Mouse (Mus musculus) cerebellum, adult 9-11 months (tissue): Measurements from ENCODE around the gene Gm14391.
A peak's percentile ranks its signal among the peaks of the same experiment; 100 is the strongest.
"Not testable (repeated sequence)": the region's sequence is repeated elsewhere in the genome, so short reads cannot be mapped to it uniquely, and the experiment has no call there.

Experiments used
- DNase-seq: peaks from one replicate; pipeline ENCODE4 v3.0.0; 2022

The Gm14391 gene

DNA sequence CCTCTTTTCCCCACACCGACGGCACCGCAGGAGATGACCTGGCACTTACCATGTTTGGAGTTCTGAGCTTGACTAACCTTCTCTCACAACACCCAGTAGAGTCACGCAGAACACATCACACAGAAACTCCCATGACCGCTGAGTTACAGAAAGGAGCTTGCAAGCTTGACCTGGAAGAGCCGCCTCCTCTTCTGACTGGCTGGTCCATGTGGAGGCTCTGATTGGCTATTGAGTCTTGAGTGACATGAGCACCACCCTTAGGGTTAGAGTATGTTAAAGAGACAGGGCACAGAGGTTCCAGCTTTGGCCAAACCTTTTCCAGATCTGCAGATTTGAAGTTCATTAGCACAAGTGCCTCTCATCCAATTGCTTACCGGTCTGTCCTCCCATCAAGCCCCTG, at the start of gene Gm14391:
Gene Gm14391, minus strand, starts transcription at position 186 of the 400 bp plus-strand sequence.
- not testable (repeated sequence) for DNase-seq

DNA sequence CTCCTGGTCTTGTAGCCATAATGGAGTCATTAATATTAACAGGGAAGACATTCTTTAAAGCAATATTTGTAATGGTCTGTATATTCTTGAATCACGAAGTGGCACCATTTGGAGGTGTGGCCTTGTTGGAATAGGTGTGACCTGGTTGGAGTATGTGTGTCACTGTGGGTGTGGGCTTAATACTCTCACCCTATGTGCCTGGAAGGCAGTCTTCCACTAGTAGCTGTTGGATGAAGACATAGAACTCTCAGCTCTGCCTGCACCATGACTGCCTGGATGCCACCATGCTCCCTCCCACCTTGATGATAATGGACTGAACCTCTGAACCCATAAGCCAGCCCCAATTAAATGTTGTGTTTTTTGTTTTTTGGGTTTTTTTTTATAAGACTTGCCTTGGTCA, 27.7 kb downstream of the Gm14391 start:
- not testable (repeated sequence) for DNase-seq

DNA sequence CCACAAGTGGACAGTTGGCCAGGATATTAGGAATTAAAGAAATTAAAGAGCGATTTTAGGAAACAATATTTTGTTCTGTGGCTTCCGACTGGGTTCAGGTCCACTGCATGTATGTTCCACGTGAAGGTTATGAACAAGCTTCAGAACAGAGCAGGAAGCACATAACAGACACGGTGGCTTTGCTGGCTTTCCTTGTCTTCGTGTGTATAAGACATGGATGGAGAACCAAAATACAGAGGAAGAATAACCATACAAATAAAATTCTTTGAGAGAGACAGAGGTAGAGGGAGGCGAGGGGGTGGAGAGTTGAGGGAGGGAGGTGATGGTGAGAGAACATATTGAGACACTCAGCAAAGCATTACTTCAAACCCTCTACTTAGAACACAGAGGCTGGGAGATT, 30.4 kb downstream of the Gm14391 start:
- DNase-seq = no peak

DNA sequence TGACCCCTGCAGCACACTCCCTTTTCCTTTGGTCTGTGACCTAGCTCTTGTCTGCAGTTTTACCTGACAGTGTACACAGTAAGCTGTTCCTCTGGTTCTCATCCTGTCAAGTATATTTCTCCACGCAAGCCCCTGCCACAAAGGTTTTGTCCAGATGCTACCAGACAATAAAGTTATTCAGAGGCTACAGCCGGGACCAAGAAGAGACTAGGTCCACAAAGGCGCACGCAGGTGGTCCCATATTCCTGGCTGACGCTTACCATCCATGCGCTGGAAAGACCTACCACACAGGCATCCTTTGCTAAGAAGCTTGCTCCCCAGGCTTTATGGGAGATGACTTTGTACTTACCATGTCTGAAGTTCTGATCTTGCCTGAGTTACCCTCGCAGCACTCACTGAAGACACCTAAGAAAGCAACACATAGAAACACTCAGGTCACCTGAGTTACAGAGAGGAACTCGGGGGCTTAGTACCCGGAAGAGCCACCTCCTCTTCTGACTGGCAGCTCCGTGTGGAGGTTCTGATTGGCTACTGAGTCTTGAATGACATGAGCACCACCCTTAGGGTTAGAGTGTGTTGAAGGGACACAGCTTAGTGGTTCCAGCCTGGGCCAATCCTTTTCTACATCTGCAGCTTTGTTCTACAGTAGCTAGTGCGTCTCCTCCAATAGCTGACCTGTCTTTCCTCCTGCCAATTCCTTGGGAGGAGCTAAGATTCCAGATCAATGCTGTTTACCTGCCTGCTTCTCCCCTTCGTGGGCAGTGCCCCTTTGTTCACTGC, 31.1 kb downstream of the Gm14391 start, which contains the start of gene Gm14443:
Gene Gm14443, minus strand, starts transcription at position 471 of the 780 bp plus-strand sequence.
- not testable (repeated sequence) for DNase-seq

DNA sequence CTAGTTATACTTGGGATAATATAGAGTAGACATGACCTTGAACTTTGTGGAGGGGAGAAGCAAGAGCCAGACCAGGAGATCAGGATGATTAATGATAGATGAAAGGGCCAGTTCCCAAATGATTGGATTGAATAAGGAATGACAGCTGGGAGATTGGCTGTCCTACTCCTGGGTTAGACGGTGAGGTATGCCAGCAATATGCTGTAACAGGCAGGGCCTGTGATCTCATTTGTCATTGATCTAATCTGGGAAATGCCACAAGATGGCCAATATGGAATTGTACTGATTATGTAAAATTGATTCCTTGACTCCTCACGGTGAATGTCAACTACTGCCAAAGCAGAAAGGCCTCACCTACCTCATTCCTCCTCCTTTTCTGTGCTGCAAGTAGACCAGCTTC, 32.7 kb downstream of the Gm14391 start:
- DNase-seq = not testable (repeated sequence)

GRCm38 (mm10) chr2:175172906-175173595, 33.7 kb downstream of the Gm14391 start:
- not testable (repeated sequence) for DNase-seq

DNA sequence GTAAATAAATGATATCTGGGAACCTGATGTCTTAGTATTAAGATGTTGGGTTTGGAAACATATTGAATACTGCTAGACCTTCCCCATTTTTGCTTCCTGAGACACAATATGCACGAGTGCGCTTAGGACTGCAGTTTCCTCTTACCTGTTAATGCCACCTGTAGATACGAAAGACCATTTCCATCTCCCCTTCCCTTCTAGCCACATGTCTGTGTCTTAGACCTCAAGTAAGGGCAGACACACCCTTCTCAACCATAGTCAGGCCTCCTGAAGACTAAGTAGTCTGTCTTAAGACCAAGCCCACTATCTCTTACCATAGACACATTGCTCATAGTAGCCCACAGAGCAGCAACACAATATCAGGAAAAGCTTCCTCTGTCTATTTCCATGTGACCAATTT, 34.6 kb downstream of the Gm14391 start:
- no peak for DNase-seq

DNA sequence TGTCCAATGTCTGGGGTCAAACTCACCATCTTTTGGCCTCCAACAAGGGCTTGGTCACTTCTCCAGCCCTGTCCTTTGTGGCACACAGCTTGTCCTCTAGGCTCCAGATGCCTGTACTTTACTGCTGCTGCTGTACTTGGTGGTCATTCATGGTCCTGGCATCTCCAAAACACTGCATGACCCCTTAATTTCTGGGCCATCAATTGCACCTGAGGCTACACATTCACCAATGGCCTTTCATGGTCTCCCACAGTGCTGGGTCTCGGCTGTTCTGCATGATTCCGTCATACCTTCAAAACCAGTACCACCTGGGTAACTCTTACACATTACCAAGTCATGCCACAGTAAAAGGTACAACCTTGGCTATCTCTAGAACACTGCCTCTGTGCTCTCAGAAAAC, 39.8 kb downstream of the Gm14391 start:
- DNase-seq = not testable (repeated sequence)

DNA sequence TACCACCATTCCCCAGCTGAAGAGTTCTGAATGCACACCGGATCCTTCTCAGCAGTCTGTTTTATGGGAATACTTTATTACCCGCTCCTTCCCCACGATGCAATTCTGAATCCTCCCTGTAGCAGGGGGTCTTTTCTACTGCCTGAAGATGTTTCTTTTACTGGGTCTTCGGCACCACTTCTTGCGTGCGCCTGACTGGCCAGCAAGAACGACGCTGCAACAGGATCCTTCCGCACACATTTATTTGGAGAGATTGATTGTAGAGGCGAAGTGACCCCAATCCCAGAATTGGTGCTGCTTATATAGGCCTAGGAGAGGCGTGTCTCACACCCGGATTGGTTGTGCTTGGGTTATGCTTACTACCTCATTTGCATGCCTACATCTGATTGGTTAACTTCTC, 41.6 kb downstream of the Gm14391 start:
- not testable (repeated sequence) for DNase-seq

GRCm38 (mm10) chr2:175161438-175161837, 45.3 kb downstream of the Gm14391 start:
- DNase-seq = not testable (repeated sequence)

DNA sequence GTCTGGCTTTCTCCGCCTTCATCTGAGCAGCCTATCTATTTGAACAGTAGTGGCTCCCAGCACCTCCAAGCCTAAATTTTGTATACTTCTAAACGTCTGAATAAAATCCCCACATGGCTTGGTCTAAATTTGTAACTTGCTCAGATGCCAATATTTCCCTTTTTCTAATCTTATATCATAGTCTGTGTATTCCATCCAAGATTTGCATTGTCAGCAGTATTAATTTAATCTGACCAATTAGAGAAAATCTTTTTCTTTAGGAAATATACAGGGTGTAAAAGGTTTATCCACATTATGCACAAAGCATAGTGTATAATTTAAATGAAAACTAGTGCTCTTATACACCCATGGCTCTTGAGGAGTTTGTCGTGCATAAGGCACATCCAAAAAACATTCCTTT, 48.1 kb downstream of the Gm14391 start:
- no peak for DNase-seq

- DNase-seq = no peak
Measured at GRCm38 (mm10) chr2:175156696-175157095, 50.0 kb downstream of the Gm14391 start.

DNA sequence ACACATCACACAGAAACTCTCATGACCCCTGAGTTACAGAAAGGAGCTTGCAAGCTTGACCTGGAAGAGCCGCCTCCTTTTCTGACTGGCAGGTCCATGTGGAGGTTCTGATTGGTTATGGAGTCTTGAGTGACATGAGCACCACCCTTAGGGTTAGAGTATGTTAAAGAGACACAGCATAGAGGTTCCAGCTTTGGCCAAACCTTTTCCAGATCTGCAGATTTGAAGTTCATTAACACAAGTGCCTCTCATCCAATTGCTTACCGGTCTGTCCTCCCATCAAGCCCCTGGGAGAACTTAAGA, 64.8 kb downstream of the Gm14391 start, which contains the start of gene Gm14399:
Gene Gm14399, minus strand, starts transcription at position 20 of the 303 bp plus-strand sequence.
- DNase-seq = not testable (repeated sequence)

GRCm38 (mm10) chr2:175141118-175141992, 65.4 kb downstream of the Gm14391 start:
- DNase-seq = peak; percentile 42
